31 mouse cellular contexts compared by ENCODE assay signal in the genomic region with DNA sequence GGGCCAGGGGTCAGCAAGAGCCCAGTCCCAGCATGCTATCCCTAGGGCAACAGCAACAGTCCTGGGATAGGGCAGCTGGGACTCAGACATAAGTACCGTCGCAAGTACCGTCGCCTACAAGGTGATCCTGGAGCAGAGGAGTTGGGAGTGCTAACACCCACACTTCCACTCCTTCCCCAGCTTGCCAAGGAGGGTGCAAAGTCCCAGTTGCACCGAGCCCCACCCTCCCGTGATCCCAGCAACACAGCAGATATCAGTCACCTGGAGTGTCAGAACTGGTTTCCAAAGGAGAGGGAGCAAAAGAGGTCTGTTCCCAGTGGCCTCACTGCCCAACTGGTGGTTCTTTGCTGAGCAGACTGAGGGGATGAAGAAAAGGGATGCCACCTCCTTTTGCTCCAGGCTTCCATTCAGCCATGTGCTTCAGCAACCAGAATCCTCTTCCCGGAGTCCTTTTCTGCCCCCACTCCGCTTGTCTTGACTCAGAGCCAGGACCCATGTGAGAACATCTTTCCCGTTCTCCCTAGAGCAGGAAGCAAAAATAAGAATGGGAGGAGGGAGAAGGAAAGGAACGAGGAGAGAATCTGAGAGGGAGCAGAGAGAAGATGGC. TPM values are rescaled to one million over a fixed set of nuclear protein-coding genes. Genes with fewer than 3 reads are reported as not detected.
DNase-seq lines count a peak whose midpoint lies in the region; ATAC-seq and TF ChIP-seq lines count a peak whose summit lies in the region.
"Had no signal": no experiment of that assay in that cellular context is flagged by ENCODE, and none has a peak within 500 bp of the region (broad histone marks: within the 10 kb centered on the region; RNA-seq: fewer than 3 reads in every experiment).

No protein-coding gene starts in this region.

- H3K4me3 ChIP-seq in intestine, embryonic 15.5 days (replicated peaks): no peak overlapping the region
- H3K4me3 ChIP-seq in kidney, adult 2 months (ENCODE audit: insufficient read depth, low read depth, low read length): no peak overlapping the region
- H3K4me3 ChIP-seq: embryonic facial prominence, embryonic 15.5 days; forebrain, embryonic 10.5 days; heart, embryonic 15.5 days; hindbrain, embryonic 15.5 days; limb, embryonic 15.5 days; liver, embryonic 15.5 days; midbrain, embryonic 12.5 days; neural tube, embryonic 12.5 days had no signal

- ATAC-seq in intestine, embryonic 15.5 days: peak; percentile 88
- ATAC-seq: CD4-positive, CD25-positive, alpha-beta regulatory T cell, adult 4 months; Patski had no signal

- whole genome bisulfite sequencing in intestine, embryonic 15.5 days: 63% methylated on average over 10 of the region's 10 CpGs
- 65% methylated on average over 10 of the region's 10 CpGs for WGBS in kidney, adult 2 months

- H3K27me3 ChIP-seq in intestine, embryonic 15.5 days (replicated peaks): peaks cover 52% of the 10 kb centered on the region
- H3K27me3 ChIP-seq in kidney, adult 2 months (replicated peaks; ENCODE audit: control insufficient read depth, insufficient read depth, low read length): no peaks in the 10 kb centered on the region

- TF ChIP-seq CTCF in kidney, adult 2 months (conservative IDR thresholded peaks at IDR 0.05; ENCODE audit: insufficient read depth, insufficient read length, low read depth, low read length): no peak

- H3K36me3 ChIP-seq in intestine, embryonic 15.5 days: no peaks in the 10 kb centered on the region
- H3K36me3 ChIP-seq in kidney, adult 2 months (ENCODE audit: control insufficient read depth, insufficient read depth, low read length): no peaks in the 10 kb centered on the region
- H3K36me3 ChIP-seq: embryonic facial prominence, embryonic 15.5 days; forebrain, embryonic 10.5 days; heart, embryonic 15.5 days; hindbrain, embryonic 15.5 days; limb, embryonic 15.5 days; liver, embryonic 15.5 days; midbrain, embryonic 12.5 days; neural tube, embryonic 12.5 days had no signal

- H3K9ac ChIP-seq in intestine, embryonic 15.5 days: no peak overlapping the region
- H3K9ac ChIP-seq: embryonic facial prominence, embryonic 15.5 days; heart, embryonic 15.5 days; hindbrain, embryonic 15.5 days; limb, embryonic 15.5 days; liver, embryonic 15.5 days; midbrain, embryonic 12.5 days; neural tube, embryonic 12.5 days had no signal

- DNase-seq in layer of hippocampus, adult 11-12 months (ENCODE audit: low spot score): peak; percentile 48
- no peak for DNase-seq in layer of hippocampus, postnatal 36 days
- DNase-seq in left cerebral cortex, postnatal 14 days (ENCODE audit: low spot score in 2 of 2): peak; percentile 72 to 81
- DNase-seq in right cerebral cortex, postnatal 25 days: peak; percentile 74
- no peak for DNase-seq in kidney, adult 2 months
- DNase-seq in gastrocnemius, postnatal 36 days: no peak
- DNase-seq in spleen, postnatal 36 days (ENCODE audit: low spot score in 2 of 2): no peak
- DNase-seq: adrenal gland, adult 8-10 months; cerebellum, adult 11 months; cerebellum, postnatal 25 days; gastrocnemius, postnatal 10 days; heart, adult 18-20 months; heart, postnatal 4 days; kidney, adult 11 months; kidney, postnatal 4 days; thymus, adult 18-20 months had no signal

- H3K9me3 ChIP-seq in intestine, embryonic 15.5 days: no peaks in the 10 kb centered on the region
- H3K9me3 ChIP-seq: embryonic facial prominence, embryonic 15.5 days; forebrain, embryonic 10.5 days; heart, embryonic 15.5 days; hindbrain, embryonic 15.5 days; limb, embryonic 15.5 days; liver, embryonic 15.5 days; midbrain, embryonic 12.5 days; neural tube, embryonic 12.5 days had no signal

- H3K4me1 ChIP-seq in intestine, embryonic 15.5 days (replicated peaks): peaks cover 16% of the 10 kb centered on the region
- no peaks in the 10 kb centered on the region for H3K4me1 ChIP-seq in kidney, adult 2 months (ENCODE audit: control insufficient read depth, insufficient read depth, low read length)
- H3K4me1 ChIP-seq: liver, embryonic 15.5 days had no signal

- intact Hi-C loops in left cerebral cortex, postnatal 14 days (cut with DNase I): loop anchor here (2.0 kb wide), 1 partner anchor 13 kb away; no protein-coding TSS in a partner anchor
- intact Hi-C loops in gastrocnemius, postnatal 36 days (cut with DNase I): no loop called here

- no peak overlapping the region for H3K4me2 ChIP-seq in intestine, embryonic 15.5 days (replicated peaks)
- H3K4me2 ChIP-seq: embryonic facial prominence, embryonic 15.5 days; heart, embryonic 15.5 days; hindbrain, embryonic 15.5 days; limb, embryonic 15.5 days; liver, embryonic 15.5 days; midbrain, embryonic 12.5 days; neural tube, embryonic 12.5 days had no signal

- no peak for TF ChIP-seq POLR2A in kidney, adult 2 months (IDR thresholded peaks at IDR 0.05; ENCODE audit: low read depth, low read length)

- no peak overlapping the region for H3K27ac ChIP-seq in intestine, embryonic 15.5 days
- no peak overlapping the region for H3K27ac ChIP-seq in kidney, adult 2 months (ENCODE audit: insufficient read depth, low read depth, low read length)
- H3K27ac ChIP-seq: embryonic facial prominence, embryonic 15.5 days; forebrain, embryonic 10.5 days; heart, embryonic 15.5 days; hindbrain, embryonic 15.5 days; limb, embryonic 15.5 days; liver, embryonic 15.5 days; macrophage; midbrain, embryonic 12.5 days; neural tube, embryonic 12.5 days had no signal

RNA-seq across cellular contexts. Expression of a gene that starts 4.1 kb away (rescaled TPM):
- total RNA-seq in layer of hippocampus, postnatal 36 days (2021): 100 to 1,000 TPM; 101 to 119 TPM
- 0.44 and 0.52 TPM in 2 replicates for polyA plus RNA-seq in intestine, embryonic 15.5 days (2015; fragmentation: Nextera tagmentation; extraction: Ambion mirVana)
- 100 to 1,000 TPM; 114 to 120 TPM for total RNA-seq in left cerebral cortex, postnatal 14 days (2021)
- 0.12 TPM in 1 of 2 replicates, not detected in the other for polyA plus RNA-seq in kidney, adult 2 months (2012; rRNA removed)
- not detected for total RNA-seq in gastrocnemius, postnatal 36 days (2021)
- total RNA-seq: gastrocnemius, postnatal 10 days; heart, adult 18-20 months; heart, postnatal 4 days had no signal
- polyA plus RNA-seq: CD4-positive, CD25-positive, alpha-beta regulatory T cell, adult 4 months; forebrain, embryonic 10.5 days; liver, embryonic 15.5 days; lung, embryonic 16.5 days; macrophage; midbrain, embryonic 12.5 days; neural tube, embryonic 12.5 days; Patski had no signal

RNA-seq across cellular contexts. Expression of a gene that starts 14.8 kb away (rescaled TPM):
- not detected for total RNA-seq in layer of hippocampus, postnatal 36 days (2021)
- polyA plus RNA-seq in intestine, embryonic 15.5 days (2015; fragmentation: Nextera tagmentation; extraction: Ambion mirVana): not detected in 2 replicates
- total RNA-seq in left cerebral cortex, postnatal 14 days (2021): not detected
- 0.14 TPM in 1 of 2 replicates, not detected in the other for polyA plus RNA-seq in kidney, adult 2 months (2012; rRNA removed)
- not detected for total RNA-seq in gastrocnemius, postnatal 36 days (2021)
- total RNA-seq: adrenal gland, adult 8-10 months; ES-E14; gastrocnemius, postnatal 10 days; heart, adult 18-20 months; heart, postnatal 4 days had no signal
- polyA plus RNA-seq: CD4-positive, CD25-positive, alpha-beta regulatory T cell, adult 4 months; embryonic facial prominence, embryonic 15.5 days; forebrain, embryonic 10.5 days; heart, embryonic 15.5 days; hindbrain, embryonic 15.5 days; limb, embryonic 15.5 days; liver, embryonic 15.5 days; lung, embryonic 16.5 days; macrophage; midbrain, embryonic 12.5 days; neural tube, embryonic 12.5 days; Patski; urinary bladder, adult 2 months had no signal

RNA-seq across cellular contexts. Expression of a gene that starts 32.5 kb away (rescaled TPM):
- not detected for total RNA-seq in layer of hippocampus, postnatal 36 days (2021)
- polyA plus RNA-seq in intestine, embryonic 15.5 days (2015; fragmentation: Nextera tagmentation; extraction: Ambion mirVana): not detected in 2 replicates
- under 1 TPM in 1 of 2 experiments, not detected in 1; 0.04 TPM for total RNA-seq in left cerebral cortex, postnatal 14 days (2021)
- polyA plus RNA-seq in kidney, adult 2 months (2012; rRNA removed): not detected in 2 replicates
- total RNA-seq in gastrocnemius, postnatal 36 days (2021): not detected
- total RNA-seq: adrenal gland, adult 8-10 months; gastrocnemius, postnatal 10 days; heart, adult 18-20 months; heart, postnatal 4 days had no signal
- polyA plus RNA-seq: CD4-positive, CD25-positive, alpha-beta regulatory T cell, adult 4 months; embryonic facial prominence, embryonic 15.5 days; forebrain, embryonic 10.5 days; heart, embryonic 15.5 days; hindbrain, embryonic 15.5 days; limb, embryonic 15.5 days; liver, embryonic 15.5 days; lung, embryonic 16.5 days; macrophage; midbrain, embryonic 12.5 days; neural tube, embryonic 12.5 days; Patski; urinary bladder, adult 2 months had no signal

RNA-seq across cellular contexts. Expression of a gene that starts 44.2 kb away (rescaled TPM):
- total RNA-seq in layer of hippocampus, postnatal 36 days (2021): 10 to 100 TPM; 63.5 to 64.6 TPM
- polyA plus RNA-seq in intestine, embryonic 15.5 days (2015; fragmentation: Nextera tagmentation; extraction: Ambion mirVana): 65.3 and 70.7 TPM in 2 replicates
- total RNA-seq in left cerebral cortex, postnatal 14 days (2021): 10 to 100 TPM; 70.9 to 77.0 TPM
- polyA plus RNA-seq in kidney, adult 2 months (2012; rRNA removed): 94.2 and 101 TPM in 2 replicates
- 10 to 100 TPM; 33.1 to 36.2 TPM for total RNA-seq in gastrocnemius, postnatal 36 days (2021)

Comparison
In these comparisons a context has a peak if more than half of its experiments do, and no peak if none do; other contexts are left out.
1. DNase-seq: peak in layer of hippocampus, adult 11-12 months (single experiment), left cerebral cortex, postnatal 14 days (2 of 2) and right cerebral cortex, postnatal 25 days (single experiment); none in layer of hippocampus, postnatal 36 days (0 of 2), kidney, adult 2 months (single experiment), gastrocnemius, postnatal 36 days (0 of 2) and spleen, postnatal 36 days (0 of 2).
2. RNA of a gene that starts 4.1 kb away (total RNA-seq): 114 to 120 TPM in left cerebral cortex, postnatal 14 days and 101 to 119 TPM in layer of hippocampus, postnatal 36 days; not detected in gastrocnemius, postnatal 36 days; every median in the first group is over 100 times any median in the second.